Mouse (Mus musculus) megakaryocyte-erythroid progenitor cell, adult 5-6 weeks (primary cell): ENCODE measurements around the gene Wfdc13. TPM values are rescaled to one million over a fixed set of nuclear protein-coding genes. Genes with fewer than 3 reads are reported as not detected.
"Not testable (repeated sequence)": the region's sequence is repeated elsewhere in the genome, so short reads cannot be mapped to it uniquely, and the experiment has no call there.

Experiments used
- ATAC-seq: replicated peaks from 2 replicates; pipeline ENCODE4 v1.8.0; 2016; ENCODE audit warnings: mild to moderate bottlenecking, inconsistent platforms; ENCODE audit not compliant: severe bottlenecking, poor library complexity, low FRiP score, low TSS enrichment
- total RNA-seq, 2 experiments: library from RNA; stranded (forward) in 1 of 2; stranded (reverse) in 1 of 2; fragments of 200-1000, 215-1000 nt in 1 of 2; fragments of >200 nt in 1 of 2; fragmentation: Nextera tagmentation in 1 of 2; gene quantifications; 2 replicates each; pipeline ENCODE4 v1.2.3; 2014 to 2017

Wfdc13 gene
- total RNA-seq, 2 experiments from 2014 or later: not detected

- no peak for ATAC-seq
Measured at GRCm38 (mm10) chr2:164705328-164705727, 20.4 kb downstream of the Wfdc13 start.

DNA sequence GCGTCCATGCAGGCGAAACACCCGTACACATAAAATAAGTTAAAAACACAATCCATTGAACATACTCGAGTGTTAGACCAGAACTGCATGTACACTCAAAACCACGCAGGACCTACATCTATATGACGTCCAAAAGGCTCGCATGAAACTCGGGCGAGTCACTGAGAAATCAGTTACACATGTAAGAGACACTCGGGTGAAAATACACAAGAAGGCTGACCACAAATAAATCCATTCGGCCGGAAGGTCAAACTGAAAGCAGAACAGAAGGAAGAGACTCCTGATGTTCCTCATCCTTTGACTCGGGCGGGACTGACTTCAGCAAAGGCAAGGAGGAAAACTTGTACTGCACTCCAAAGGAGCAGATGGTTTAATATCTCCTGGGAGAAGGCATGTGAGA is 21.1 kb downstream of the Wfdc13 start:
- ATAC-seq: no peak

GRCm38 (mm10) chr2:164715005-164715404 is 30.1 kb downstream of the Wfdc13 start, which contains the start of gene Spint5:
Gene Spint5 (plus strand): TSS chr2:164715305.
- no peak for ATAC-seq

DNA sequence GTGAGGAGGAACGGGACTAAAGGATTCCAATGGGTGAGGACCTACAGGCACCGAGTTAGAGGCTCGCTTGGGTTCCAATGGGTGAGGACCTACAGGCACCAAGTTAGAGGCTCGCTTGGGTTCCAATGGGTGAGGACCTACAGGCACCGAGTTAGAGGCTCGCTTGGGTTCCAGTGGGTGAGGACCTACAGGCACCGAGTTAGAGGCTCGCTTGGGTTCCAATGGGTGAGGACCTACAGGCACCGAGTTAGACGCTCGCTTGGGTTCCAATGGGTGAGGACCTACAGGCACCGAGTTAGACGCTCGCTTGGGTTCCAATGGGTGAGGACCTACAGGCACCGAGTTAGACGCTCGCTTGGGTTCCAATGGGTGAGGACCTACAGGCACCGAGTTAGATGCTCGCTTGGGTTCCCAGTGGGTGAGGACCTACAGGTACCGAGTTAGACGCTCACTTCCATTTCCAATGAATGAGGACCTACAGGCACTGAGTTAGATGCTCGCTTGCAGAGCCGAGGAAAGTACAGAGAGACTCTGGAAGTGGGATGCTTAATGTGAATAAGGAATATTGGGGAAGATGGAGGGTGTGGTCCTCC is 31.4 kb downstream of the Wfdc13 start:
- not testable (repeated sequence) for ATAC-seq

DNA sequence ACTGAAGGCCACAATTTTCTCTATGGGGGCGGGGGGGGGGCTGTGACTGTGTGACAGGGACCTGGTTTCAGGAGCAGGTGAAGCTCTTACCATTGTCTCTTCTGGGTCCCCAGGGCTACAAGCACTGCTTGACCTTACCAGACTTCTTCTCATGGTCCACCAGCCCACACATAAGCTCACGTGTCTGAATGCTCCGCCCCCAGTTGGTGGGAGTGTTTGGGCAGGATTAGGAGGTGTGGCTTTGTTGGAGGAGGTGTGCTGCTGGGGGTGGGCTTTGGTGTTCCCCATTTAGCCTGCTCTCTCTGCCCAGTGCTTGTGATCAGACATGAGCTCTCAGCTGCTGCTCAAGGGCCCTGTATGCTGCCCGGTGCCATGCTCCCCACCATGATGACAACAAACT is 38.4 kb downstream of the Wfdc13 start:
- ATAC-seq: no peak

DNA sequence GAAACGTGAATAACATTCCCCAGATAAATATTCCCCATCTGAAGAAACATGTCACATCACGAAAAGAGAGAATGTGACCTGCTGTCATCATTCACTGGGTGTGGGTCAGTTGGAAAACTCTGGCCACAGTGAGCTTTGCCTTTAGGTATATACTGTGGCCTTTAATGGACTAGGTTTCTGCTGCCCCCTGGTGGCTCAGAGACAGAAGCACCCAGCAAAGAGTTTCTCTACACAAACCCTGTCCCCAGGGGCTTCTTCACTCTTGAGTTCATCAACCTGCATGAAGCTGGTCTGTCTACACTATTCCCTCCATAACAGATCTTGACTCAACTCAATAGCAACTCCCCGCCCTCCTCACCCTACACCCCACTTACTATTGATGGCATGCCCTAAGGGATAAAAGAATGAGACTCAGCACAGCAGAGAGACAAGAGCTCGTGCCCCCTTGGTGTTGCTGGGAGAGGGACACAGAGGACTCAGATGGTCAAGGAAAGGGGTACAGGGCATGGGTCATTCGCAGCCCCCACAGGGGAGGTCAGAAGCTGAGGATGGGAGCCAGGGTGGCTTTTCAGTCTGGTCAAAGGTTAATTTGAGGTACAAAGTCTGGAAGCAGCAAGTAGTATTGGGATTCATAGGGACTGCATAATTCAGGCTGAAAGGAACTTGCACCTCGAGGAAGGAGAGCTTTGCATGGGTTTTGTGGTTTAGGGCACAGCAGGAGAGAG is 41.1 kb downstream of the Wfdc13 start:
- ATAC-seq: peak; percentile 82

GRCm38 (mm10) chr2:164731719-164732118 is 46.8 kb downstream of the Wfdc13 start:
- no peak; the same call in 1 of the 2 replicates for ATAC-seq

DNA sequence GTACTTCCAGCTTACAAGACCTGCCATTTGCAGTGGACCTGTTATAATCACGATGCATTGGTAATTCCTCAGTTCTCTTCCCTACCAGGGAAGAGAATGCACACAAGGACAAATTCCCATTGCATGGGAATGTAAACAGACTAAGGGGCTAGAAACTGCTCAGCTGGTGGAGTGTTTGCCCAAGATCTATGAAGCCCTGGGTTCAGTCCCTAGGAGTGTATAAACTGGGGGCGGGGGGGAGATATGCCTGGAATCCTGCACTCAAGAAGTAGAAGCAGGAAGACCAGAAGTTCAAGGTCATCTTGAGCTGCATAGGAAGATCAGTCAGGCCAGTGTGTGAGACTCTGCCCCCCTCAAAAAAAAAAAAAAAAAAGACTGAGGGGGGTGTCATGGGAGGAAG is 48.4 kb downstream of the Wfdc13 start:
- no peak for ATAC-seq

DNA sequence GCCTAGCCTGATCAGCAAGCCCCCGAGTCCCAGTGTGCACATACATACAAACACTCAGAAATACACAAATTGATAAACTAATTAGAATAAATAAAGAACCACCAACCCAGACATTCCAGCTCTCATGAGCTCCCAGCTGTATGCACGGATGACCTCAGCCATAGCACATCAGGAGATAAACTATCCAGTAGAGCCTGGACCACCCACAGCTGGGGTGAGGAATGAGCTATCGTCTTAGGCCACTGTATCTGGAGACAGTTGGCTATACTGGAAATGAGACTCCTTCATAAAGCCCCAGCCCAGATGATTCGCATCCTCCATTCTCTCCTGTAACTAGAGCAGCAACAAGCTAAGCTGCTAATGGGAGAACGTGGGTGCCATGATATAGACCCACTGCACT is 49.9 kb downstream of the Wfdc13 start:
- ATAC-seq: no peak

GRCm38 (mm10) chr2:164735446-164735845 is 50.5 kb downstream of the Wfdc13 start:
- ATAC-seq: no peak

Other genes starting within 250 kb of the Wfdc13 start
Only the 30 nearest of the 32 such genes appear.
- gene Gm20458, start 224.1 kb upstream of the Wfdc13 start, total RNA-seq (2014; fragmentation: Nextera tagmentation): not detected in 2 replicates
- not detected in 2 replicates for gene Gm20458, start 224.1 kb upstream of the Wfdc13 start, total RNA-seq (2017)
- not detected in 2 replicates for gene Trp53tg5, start 211.4 kb upstream of the Wfdc13 start, total RNA-seq (2014; fragmentation: Nextera tagmentation)
- gene Trp53tg5, start 211.4 kb upstream of the Wfdc13 start, total RNA-seq (2017): not detected in 2 replicates
- gene Dbndd2, start 199.0 kb upstream of the Wfdc13 start, total RNA-seq (2014; fragmentation: Nextera tagmentation): 2.4 TPM in 2 replicates
- 2.9 TPM in 1 of 2 replicates, not detected in the other for gene Dbndd2, start 199.0 kb upstream of the Wfdc13 start, total RNA-seq (2017)
- 76.4 and 89.3 TPM in 2 replicates for gene Pigt, start 187.6 kb upstream of the Wfdc13 start, total RNA-seq (2014; fragmentation: Nextera tagmentation)
- gene Pigt, start 187.6 kb upstream of the Wfdc13 start, total RNA-seq (2017): 16.3 and 36.6 TPM in 2 replicates
- gene Wfdc2, start 122.7 kb upstream of the Wfdc13 start, total RNA-seq (2014; fragmentation: Nextera tagmentation): not detected in 2 replicates
- not detected in 2 replicates for gene Wfdc2, start 122.7 kb upstream of the Wfdc13 start, total RNA-seq (2017)
- gene Spint3, start 111.6 kb upstream of the Wfdc13 start, total RNA-seq (2014; fragmentation: Nextera tagmentation): not detected in 2 replicates
- not detected in 2 replicates for gene Spint3, start 111.6 kb upstream of the Wfdc13 start, total RNA-seq (2017)
- gene Wfdc6a, start 99.7 kb upstream of the Wfdc13 start, total RNA-seq (2014; fragmentation: Nextera tagmentation): not detected in 2 replicates
- not detected in 2 replicates for gene Wfdc6a, start 99.7 kb upstream of the Wfdc13 start, total RNA-seq (2017)
- not detected in 2 replicates for gene Eppin, start 91.5 kb upstream of the Wfdc13 start, total RNA-seq (2014; fragmentation: Nextera tagmentation)
- not detected in 2 replicates for gene Eppin, start 91.5 kb upstream of the Wfdc13 start, total RNA-seq (2017)
- gene Wfdc6b, start 71.6 kb upstream of the Wfdc13 start, total RNA-seq (2014; fragmentation: Nextera tagmentation): not detected in 2 replicates
- not detected in 2 replicates for gene Wfdc6b, start 71.6 kb upstream of the Wfdc13 start, total RNA-seq (2017)
- not detected in 2 replicates for gene Wfdc8, start 71.5 kb upstream of the Wfdc13 start, total RNA-seq (2014; fragmentation: Nextera tagmentation)
- not detected in 2 replicates for gene Wfdc8, start 71.5 kb upstream of the Wfdc13 start, total RNA-seq (2017)
- gene Wfdc16, start 46.3 kb upstream of the Wfdc13 start, total RNA-seq (2014; fragmentation: Nextera tagmentation): not detected in 2 replicates
- gene Wfdc16, start 46.3 kb upstream of the Wfdc13 start, total RNA-seq (2017): not detected in 2 replicates
- not detected in 2 replicates for gene Wfdc10, start 29.1 kb upstream of the Wfdc13 start, total RNA-seq (2014; fragmentation: Nextera tagmentation)
- gene Wfdc10, start 29.1 kb upstream of the Wfdc13 start, total RNA-seq (2017): not detected in 2 replicates
- gene Wfdc9, start 28.5 kb upstream of the Wfdc13 start, total RNA-seq (2014; fragmentation: Nextera tagmentation): not detected in 2 replicates
- not detected in 2 replicates for gene Wfdc9, start 28.5 kb upstream of the Wfdc13 start, total RNA-seq (2017)
- not detected in 2 replicates for gene Wfdc11, start 11.0 kb upstream of the Wfdc13 start, total RNA-seq (2014; fragmentation: Nextera tagmentation)
- gene Wfdc11, start 11.0 kb upstream of the Wfdc13 start, total RNA-seq (2017): not detected in 2 replicates
- not detected in 2 replicates for gene Spint4, start 13.4 kb downstream of the Wfdc13 start, total RNA-seq (2014; fragmentation: Nextera tagmentation)
- gene Spint4, start 13.4 kb downstream of the Wfdc13 start, total RNA-seq (2017): not detected in 2 replicates
- gene Spint5, start 30.2 kb downstream of the Wfdc13 start, total RNA-seq (2014; fragmentation: Nextera tagmentation): not detected in 2 replicates
- not detected in 2 replicates for gene Spint5, start 30.2 kb downstream of the Wfdc13 start, total RNA-seq (2017)
- 2.0 TPM in 1 of 2 replicates, not detected in the other for gene Wfdc3, start 60.8 kb downstream of the Wfdc13 start, total RNA-seq (2014; fragmentation: Nextera tagmentation)
- not detected in 2 replicates for gene Wfdc3, start 60.8 kb downstream of the Wfdc13 start, total RNA-seq (2017)
- 28.7 and 37.2 TPM in 2 replicates for gene Dnttip1, start 60.9 kb downstream of the Wfdc13 start, total RNA-seq (2014; fragmentation: Nextera tagmentation)
- gene Dnttip1, start 60.9 kb downstream of the Wfdc13 start, total RNA-seq (2017): 24.5 and 26.2 TPM in 2 replicates
- gene Ube2c, start 84.8 kb downstream of the Wfdc13 start, total RNA-seq (2014; fragmentation: Nextera tagmentation): 194 and 207 TPM in 2 replicates
- 90.6 and 159 TPM in 2 replicates for gene Ube2c, start 84.8 kb downstream of the Wfdc13 start, total RNA-seq (2017)
- gene Tnnc2, start 94.9 kb downstream of the Wfdc13 start, total RNA-seq (2014; fragmentation: Nextera tagmentation): not detected in 2 replicates
- gene Tnnc2, start 94.9 kb downstream of the Wfdc13 start, total RNA-seq (2017): not detected in 2 replicates
- 0.11 and 7.6 TPM in 2 replicates for gene Snx21, start 100.7 kb downstream of the Wfdc13 start, total RNA-seq (2014; fragmentation: Nextera tagmentation)
- 0.33 TPM in 1 of 2 replicates, not detected in the other for gene Snx21, start 100.7 kb downstream of the Wfdc13 start, total RNA-seq (2017)
- 15.5 and 26.4 TPM in 2 replicates for gene Acot8, start 119.8 kb downstream of the Wfdc13 start, total RNA-seq (2014; fragmentation: Nextera tagmentation)
- 10.1 and 17.6 TPM in 2 replicates for gene Acot8, start 119.8 kb downstream of the Wfdc13 start, total RNA-seq (2017)
- 6.8 and 6.9 TPM in 2 replicates for gene Zswim3, start 120.0 kb downstream of the Wfdc13 start, total RNA-seq (2014; fragmentation: Nextera tagmentation)
- 1.8 and 4.4 TPM in 2 replicates for gene Zswim3, start 120.0 kb downstream of the Wfdc13 start, total RNA-seq (2017)
- 11.0 and 14.2 TPM in 2 replicates for gene Zswim1, start 137.6 kb downstream of the Wfdc13 start, total RNA-seq (2014; fragmentation: Nextera tagmentation)
- gene Zswim1, start 137.6 kb downstream of the Wfdc13 start, total RNA-seq (2017): 2.5 and 3.3 TPM in 2 replicates
- gene Spata25, start 143.4 kb downstream of the Wfdc13 start, total RNA-seq (2014; fragmentation: Nextera tagmentation): not detected in 2 replicates
- gene Spata25, start 143.4 kb downstream of the Wfdc13 start, total RNA-seq (2017): not detected in 2 replicates
- gene Ctsa, start 147.8 kb downstream of the Wfdc13 start, total RNA-seq (2014; fragmentation: Nextera tagmentation): 63.5 and 87.0 TPM in 2 replicates
- gene Ctsa, start 147.8 kb downstream of the Wfdc13 start, total RNA-seq (2017): 40.0 and 58.0 TPM in 2 replicates
- gene Neurl2, start 148.3 kb downstream of the Wfdc13 start, total RNA-seq (2014; fragmentation: Nextera tagmentation): 0.26 and 1.8 TPM in 2 replicates
- 2.3 TPM in 1 of 2 replicates, not detected in the other for gene Neurl2, start 148.3 kb downstream of the Wfdc13 start, total RNA-seq (2017)
- not detected in 2 replicates for gene Pltp, start 172.6 kb downstream of the Wfdc13 start, total RNA-seq (2014; fragmentation: Nextera tagmentation)
- gene Pltp, start 172.6 kb downstream of the Wfdc13 start, total RNA-seq (2017): not detected in 2 replicates
- 59.0 and 61.7 TPM in 2 replicates for gene Pcif1, start 194.2 kb downstream of the Wfdc13 start, total RNA-seq (2014; fragmentation: Nextera tagmentation)
- 13.2 and 16.3 TPM in 2 replicates for gene Pcif1, start 194.2 kb downstream of the Wfdc13 start, total RNA-seq (2017)
- 23.5 and 27.2 TPM in 2 replicates for gene Zfp335, start 226.7 kb downstream of the Wfdc13 start, total RNA-seq (2014; fragmentation: Nextera tagmentation)
- 5.8 and 8.6 TPM in 2 replicates for gene Zfp335, start 226.7 kb downstream of the Wfdc13 start, total RNA-seq (2017)